Mouse (Mus musculus) heart, adult 11 months (tissue): ENCODE results near the gene Uqcr11.

Source experiments
- DNase-seq: peaks from one replicate; pipeline ENCODE4 v3.0.0; 2022

The Uqcr11 gene

DNA sequence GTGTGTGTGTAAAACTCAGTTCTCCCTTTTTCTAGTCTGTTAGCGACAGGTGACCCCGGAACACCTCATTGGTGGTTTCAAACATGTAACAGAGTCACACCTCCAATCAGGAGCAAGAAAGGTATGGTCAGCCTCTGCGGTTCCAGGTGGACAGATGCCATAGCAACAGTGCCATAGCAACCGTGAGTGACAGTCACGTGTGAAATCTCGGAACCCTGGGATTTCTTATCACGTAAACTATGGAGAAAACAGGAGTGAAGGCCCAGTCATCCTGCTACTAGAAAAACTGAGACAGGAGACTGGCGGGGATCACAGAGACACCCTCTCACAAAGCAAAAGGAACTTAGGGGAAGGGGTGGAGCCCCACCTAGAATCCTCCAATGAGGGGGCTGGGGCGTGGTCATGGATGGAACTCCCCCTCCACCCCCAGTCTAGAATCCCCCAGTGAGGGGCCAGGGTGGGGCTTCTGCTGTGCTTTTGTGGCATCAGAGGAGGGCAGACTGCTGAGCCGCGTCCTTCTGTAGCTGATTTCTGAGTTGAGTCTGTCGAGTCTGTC lies 35.1 kb downstream of the Uqcr11 start:
- peak; percentile 93 for DNase-seq

DNA sequence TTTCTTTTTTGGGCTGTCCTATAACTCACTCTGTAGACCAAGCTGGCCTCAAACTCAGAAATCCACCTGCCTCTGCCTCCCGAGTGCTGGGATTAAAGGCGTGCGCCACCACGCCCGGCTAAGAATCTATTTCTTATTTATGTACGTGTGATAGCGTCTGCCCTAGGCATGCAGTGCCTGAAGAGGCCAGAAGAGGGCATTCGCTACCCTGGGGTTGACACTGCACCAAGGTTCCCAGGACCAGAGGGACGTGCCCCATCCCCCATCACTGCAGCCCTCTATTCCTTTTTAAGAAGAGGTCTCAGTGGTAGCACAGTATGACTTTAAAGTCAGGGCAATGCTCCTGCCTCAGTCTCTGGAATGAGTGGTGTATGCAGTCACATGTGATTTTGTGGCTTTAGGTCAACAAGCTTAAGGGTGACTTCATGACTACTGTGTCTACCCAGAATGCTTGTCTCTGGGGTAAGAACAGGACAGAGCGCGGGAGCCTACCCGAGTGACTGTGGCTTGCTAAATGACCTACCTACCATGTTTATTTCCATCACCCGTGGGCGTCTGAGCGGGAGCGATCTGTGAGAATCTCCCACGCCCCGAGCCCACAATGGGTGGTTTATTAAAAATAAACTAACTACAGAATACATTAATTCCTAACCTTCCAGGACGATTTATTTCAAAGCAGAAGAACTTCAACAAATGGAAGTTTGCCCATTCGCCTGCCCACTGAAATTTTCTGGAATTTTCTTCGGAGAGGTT lies 36.5 kb downstream of the Uqcr11 start:
- DNase-seq: no peak

DNA sequence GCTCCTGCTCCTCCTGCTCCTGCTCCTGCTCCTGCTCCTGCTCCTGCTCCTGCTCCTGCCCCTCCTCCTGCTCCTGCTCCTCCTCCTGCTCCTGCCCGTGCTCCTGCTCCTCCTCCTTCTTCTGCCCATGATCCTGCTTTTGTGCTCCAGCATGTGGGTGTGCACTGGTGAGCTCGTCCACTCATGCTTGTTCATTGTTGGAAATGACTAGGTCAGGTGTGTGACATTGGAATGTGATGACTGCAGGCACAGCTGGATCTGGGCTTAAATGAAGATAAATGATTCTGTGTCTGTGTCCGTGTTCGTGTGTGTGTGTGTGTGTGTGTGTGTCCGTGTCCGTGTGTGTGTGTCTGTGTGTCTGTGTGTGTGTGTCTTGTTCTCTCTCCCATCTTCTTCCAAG lies 38.2 kb downstream of the Uqcr11 start:
- no peak for DNase-seq

DNA sequence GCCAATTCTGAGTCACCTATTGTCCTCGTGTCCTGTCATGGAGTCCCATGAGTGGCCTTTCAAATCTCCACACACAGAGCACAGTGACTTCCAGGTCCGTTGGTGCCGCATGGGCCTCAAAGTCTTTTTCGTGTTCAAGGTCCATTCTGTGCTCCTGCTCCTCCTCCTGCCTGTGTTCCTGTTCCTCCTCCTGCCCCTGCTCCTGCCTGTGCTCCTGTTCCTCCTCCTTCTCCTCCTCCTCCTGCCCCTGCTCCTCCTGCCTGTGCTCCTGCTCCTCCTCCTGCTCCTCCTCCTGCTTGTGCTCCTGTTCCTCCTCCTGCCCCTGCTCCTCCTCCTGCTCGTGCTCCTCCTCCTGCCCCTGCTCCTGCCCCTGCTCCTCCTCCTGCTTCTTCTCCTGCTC lies 38.7 kb downstream of the Uqcr11 start:
- no peak for DNase-seq

DNA sequence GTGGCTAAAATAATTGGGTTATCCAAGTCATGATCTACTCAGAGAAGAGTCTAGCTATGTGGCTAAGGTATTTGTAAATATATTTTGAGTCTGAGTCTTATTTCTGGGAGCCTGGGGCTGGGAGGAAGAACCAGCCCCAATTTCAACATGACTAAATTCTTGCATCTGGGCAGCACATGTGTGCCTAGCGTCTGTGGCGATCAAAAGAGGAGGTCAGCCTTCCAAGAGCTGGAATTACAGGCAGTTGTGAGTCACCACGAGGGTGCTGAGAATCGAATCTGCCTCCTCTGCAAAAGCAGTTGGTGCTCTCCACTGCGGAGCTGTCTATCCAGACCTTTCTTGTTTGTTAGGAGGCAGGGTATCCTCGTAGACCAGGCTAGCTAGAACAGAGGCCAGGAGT lies 40.9 kb downstream of the Uqcr11 start:
- no peak for DNase-seq

DNA sequence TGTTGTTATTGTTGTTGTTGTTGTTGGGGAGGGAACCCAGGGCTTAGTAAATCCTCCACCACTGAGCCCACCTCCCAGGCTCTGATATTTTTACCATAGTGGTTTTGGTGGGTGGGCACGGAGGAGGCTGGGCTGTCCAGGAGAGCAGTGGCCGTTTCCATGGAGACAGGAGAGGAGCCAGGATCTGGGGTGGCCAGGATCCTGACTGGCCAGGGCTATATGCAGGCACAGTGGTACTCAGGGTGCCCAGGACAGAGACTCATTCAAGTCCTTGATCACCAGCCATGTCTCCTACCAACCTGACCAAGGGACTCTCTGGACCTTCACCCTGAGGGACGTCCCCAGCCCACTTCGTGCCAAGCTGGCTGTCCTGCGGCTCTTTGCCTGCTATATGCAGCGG lies 42.9 kb downstream of the Uqcr11 start:
- DNase-seq: no peak

DNA sequence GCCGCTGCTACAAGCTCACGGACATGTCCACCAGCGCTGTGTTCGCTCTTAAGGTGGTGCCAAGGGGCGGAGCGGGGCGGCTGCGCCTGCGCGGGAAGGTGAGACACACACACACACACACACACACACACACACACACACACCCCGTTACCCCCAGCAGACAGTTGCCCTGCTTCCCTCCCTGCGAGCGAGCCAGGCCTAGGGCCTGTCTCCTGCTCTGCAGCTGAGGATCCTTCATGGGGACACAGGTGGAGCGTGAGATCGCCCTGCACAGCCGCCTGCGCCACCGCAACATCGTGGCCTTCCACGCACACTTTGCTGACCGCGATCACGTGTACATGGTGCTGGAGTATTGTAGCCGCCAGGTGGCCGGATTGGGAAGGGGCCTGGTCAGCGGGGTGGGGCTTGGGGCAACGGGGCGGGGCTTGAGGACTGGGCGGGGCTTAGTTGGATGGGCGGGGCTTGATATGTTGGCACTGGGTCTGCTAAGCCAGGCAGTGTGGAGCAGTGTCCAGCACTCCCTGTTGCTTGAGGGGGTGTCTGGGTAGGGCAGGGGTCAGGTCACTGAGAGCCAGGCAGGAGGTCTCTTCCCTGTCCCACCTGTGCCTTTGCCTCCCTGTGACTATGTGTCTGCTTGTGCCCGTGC lies 48.5 kb downstream of the Uqcr11 start:
- no peak for DNase-seq

DNA sequence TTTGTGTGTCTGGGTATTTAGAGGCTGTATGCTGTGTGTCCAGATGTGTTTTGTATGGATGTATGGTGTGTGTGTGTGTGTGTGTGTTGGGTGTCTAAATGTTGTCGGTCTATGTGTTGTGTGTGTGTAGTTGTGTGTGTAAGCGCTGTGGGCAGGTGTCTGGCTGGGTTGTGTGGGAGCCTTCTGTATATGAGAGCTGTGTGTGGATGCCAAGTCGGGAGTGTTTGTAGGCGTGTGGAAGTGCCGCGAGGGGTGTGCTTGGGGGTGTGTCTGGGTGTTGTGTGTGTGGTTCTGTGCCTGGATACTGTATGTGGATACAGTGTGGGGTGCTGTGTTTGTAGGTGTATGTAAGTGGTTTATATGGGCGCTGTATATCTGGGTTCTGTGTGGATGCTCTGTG lies 49.3 kb downstream of the Uqcr11 start:
- no peak for DNase-seq

DNA sequence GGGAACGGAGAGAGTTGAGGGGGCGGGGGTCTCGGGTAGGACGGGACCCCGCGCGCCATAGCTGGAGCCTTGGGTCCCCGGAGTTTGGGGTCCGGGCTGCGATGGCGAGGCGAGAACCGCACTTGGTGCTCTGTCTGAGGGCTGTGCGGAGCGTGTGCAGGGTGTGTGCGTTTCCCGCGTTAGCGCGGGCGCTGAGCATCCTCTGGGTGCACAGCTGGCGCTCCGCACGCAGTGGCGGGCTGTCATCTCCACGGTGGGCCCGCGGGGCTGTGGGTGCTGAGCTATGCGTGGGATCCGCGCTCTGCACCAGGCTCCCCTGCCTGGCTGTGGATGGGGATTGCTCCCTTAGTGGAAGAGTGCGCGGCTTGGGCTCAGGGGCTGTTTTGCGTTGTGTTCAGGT lies 49.9 kb downstream of the Uqcr11 start:
- DNase-seq: no peak

DNA sequence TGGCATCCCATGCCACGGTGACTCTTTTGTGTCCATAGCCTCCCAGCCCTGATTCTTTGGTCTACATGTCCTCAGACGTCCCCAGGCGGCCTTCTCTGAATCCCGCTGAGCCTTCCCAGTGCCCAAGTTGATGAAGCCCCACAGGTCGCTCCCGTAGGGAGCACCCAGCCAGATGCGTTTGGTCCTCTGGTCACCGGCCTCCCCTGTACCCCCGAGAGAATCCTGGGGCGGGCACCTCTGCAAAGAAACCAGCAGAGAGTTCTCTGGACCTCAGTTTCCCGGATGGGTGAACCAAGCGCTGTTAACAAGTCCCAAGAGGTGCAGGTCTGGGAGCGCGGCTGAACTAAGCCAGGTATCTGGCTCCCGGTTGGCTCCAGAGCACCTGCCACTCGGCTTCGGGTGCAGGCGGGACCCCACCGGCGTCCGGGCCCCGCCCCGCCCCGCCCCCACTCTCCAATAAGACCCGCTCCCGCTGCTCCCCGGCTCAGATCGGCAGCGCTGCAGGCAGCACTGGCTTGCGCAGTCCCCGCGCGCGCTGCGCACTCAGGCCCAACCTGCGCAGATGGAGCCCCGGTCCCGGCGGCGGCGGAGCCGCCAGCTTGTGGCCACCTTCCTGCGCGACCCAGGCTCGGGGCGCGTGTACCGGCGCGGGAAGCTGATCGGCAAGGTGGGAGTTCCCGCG lies 50.5 kb downstream of the Uqcr11 start, which contains the start of gene Plk5:
TSS of gene Plk5 (plus strand) at position 459 of the 682 bp plus-strand sequence.
- no peak for DNase-seq

DNA sequence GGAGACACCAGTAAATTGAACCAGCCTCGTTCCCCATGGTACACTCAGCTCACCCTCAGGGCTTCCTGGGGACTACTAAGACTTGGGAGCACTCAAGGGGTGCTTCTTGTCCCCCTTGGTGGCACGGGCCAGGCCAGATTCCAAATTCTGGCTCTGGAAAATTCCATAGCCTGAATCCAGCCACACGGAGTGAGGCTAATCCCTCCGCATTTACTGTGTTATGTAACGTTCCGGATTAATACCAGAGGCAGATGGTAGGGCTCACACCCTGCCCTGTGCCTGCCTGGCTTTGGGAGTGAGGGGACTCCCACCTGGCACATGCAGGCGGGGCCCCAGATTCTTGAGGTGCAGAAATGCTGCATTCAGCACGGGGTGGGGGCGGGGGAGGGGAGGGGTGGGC lies 51.2 kb downstream of the Uqcr11 start:
- DNase-seq: no peak
